Mouse (Mus musculus) kidney, postnatal 4 days (tissue): ENCODE measurements at regions not wholly inside any gene's neighbourhood (a gene's known extent, or its start where the extent isn't known, plus 50 kb on each side); places are given as distances from the start of the nearest gene placed in this dataset.
A peak's percentile ranks its signal among the peaks of the same experiment; 100 is the strongest.

ENCODE experiments used
- DNase-seq, 2 experiments: peaks; one replicate each; pipeline ENCODE4 v3.0.0; 2021; ENCODE audit warnings: mixed read lengths in 2 of 2

DNA sequence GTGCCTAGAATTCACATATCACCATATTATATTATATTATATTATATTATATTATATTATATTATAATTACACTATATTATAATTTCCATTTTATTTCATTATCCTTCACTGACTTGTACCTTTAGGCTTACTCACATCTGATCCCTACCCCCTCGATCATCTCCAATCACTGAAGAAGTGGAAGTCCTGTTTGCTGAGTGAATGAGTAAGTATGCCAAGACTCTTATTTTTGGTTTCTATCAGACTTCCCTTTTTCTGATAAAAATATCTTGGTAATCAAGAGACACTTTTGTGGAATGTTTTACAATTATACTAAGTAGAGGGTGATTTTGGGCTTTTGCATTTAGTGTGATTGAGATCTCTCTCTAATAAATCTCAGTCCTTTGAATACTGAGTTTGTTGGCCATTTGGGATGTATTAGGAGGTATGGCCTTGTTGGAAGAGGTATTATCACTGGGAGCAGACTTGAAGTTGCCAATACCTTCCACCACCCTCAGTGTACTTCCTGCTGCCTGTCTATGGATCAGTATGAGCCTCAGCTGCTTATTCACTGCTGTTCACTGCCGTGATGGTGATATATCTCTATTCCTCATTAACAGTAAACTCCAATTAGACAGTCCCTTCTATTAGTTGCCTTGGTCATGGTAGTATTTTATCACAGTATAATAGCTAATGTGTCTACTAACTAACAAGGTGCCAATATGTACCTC lies 665.3 kb downstream of the Adgrl2 start:
- no peak for DNase-seq

- DNase-seq: no peak
Measured at GRCm38 (mm10) chr3:148321894-148322293, 668.5 kb downstream of the Adgrl2 start.

DNA sequence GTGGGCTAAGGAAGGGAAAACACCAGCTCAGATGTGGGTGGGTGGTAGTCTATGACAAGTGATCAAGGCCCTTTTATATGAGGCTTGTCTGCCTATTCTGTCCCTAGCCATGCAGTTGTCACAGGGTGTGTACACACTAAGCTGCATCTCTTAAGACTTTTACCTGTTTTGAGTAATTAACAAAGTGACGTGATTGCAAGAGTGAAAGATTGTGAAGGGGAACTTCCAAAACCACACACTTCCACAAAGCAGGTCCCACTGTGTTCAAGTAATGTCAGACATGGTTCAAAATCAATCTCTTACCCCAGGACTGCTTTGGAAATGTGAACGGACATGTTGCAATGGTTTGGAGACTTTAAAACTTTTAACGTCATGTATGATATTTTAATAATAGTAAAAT lies 674.2 kb downstream of the Adgrl2 start:
- no peak for DNase-seq

GRCm38 (mm10) chr3:148315286-148315685 lies 675.1 kb downstream of the Adgrl2 start:
- DNase-seq: no peak

- no peak for DNase-seq
Measured at GRCm38 (mm10) chr3:148295515-148295914, 694.8 kb downstream of the Adgrl2 start.

DNA sequence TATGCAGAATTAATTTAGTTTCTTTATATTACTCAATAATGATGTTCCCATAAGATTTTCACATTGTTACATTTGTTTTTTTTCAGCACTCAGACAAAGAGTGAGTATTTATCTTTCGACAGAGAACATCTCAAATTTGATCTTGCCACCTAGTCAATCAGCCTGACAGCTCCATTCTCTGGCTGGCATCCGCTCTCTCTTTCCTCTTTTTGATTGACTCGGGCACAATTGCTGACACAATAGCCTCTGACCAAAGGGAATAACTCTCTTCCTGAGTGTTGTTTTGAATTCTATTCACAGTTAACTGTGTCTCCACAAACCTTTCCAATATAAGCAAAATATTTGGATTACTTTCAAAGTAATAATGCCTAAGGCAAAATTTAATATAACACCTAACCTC lies 711.4 kb downstream of the Adgrl2 start:
- DNase-seq: no peak

DNA sequence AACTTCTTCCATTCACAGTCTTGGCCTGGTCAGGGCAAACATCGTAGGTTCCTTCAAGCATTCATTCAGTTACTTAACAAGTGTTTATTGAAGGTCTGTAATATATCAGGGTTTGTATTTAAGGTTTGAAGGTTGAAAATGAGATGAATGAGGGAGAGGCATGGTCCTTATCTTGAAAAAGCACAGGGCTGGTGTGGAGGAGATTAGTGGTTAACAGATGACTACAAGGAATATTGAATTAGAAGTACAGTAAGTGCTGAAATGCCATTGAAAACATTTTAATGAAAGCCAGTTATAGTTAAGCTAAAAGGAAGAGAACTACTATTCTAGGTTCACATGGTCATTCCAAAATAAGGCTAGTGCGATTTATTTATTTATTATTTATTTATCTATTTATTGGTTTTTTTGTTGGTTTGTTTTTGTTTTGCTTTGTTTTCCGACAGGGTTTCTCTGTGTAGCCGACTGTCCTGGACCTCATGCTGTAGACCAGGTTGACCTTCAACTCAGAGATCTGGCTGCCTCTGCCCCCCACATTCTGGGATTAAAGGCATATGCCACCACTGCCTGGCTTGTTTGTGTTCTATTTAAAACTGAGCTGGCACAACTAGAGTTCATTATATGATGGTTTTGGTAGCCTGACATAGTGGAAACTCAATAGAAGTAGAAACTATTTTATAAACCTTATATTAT lies 718.1 kb downstream of the Adgrl2 start:
- no peak for DNase-seq

GRCm38 (mm10) chr3:148268812-148269211 lies 721.5 kb downstream of the Adgrl2 start:
- no peak for DNase-seq

DNA sequence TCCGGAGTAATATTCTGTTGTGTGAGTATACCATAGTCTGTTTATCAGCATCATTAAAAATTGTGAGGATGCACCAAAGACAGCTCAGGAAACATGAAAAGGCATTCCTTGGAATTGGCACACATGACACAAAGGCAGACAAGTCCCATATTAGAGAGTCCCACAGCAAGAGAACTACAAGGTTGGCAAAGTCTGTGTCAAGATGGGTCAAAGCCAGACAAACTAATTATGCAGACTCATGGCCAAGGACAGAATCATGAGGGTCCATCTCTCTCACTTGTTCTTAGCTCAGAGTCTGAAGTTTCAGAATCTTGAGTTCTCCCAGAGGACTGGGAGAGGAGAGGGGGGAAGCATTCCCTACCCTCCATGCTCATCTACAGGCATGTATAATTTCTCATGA lies 731.1 kb downstream of the Adgrl2 start:
- DNase-seq: no peak

DNA sequence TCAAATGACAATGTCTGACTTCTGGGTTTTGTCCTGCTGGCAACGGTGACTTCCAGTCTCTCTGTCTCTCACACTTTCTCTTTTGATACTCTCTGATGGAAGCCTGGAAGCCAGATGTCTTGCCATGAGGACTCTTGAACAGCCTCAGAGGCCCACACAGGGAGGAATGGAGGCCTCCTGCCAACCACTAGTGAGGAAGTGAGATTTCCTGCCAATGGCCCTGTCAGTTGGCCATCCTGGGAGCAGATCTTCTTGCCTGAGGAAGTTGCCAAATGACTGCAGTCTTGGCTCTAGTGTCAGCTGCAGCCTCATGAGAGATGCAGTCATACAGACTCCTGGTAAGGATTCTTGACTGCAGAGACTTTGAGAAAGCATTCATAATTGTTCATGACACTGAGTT lies 741.7 kb downstream of the Adgrl2 start:
- peak; percentile 5 to 8 for DNase-seq

- no peak for DNase-seq
Measured at GRCm38 (mm10) chr3:148246786-148247185, 743.6 kb downstream of the Adgrl2 start.

DNA sequence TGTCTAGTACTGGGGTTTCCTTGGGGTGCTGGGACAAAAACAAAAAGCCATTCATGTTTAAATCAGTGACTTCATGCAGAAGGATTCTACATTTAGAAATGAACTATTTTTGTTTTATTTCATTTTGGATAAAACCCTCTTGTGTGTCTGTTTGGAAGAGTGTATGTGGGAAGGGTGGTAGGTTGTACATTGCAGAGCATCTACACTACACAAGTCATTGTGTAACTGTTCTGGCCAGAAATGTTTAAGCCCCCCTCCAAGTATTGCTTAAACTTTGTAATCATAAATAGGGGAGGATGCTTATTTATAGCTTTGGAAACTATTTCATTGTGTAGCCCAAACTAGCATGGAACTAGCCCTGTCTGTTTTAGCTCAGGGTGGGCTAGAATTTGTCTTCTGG lies 752.3 kb downstream of the Adgrl2 start:
- DNase-seq: no peak

DNA sequence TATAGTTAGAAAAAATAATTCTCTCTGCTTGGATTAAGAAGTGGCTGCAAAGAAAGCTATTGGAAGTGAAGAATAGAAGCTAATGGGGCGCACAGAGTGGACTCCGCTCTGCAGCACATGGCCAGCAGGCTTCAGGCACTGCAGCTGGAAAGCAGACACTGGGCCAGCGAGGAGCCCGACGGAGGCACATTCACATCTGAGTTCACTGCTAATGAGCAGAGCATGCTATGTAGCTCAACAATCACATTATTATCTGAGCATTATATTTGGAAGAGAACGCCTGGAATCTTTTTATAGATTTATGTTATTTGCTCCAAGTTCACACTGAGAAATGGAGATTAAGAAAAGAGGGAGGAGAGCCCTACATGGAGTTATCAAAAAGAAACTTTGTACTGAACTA lies 752.8 kb downstream of the Adgrl2 start:
- DNase-seq: no peak

- no peak for DNase-seq
Measured at GRCm38 (mm10) chr3:148233616-148234015, 756.7 kb downstream of the Adgrl2 start.

DNA sequence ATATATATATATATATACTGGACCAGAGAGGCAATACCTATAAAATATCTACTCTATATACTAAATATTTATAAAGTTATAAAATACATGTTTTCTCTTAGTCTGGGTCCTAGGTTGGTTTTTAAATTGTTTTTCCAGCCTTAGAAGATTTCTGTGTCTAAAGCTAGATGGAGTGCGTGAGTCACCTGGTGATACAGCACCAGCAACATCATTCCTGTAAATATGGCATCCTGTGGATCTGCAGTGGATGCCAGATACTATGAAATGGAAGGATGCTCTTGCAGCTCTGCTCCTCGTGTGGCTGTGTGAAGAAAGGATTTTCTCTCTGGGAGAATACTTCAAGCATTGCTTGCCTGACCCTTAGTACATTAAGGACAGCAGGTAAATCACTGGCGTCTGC lies 761.2 kb downstream of the Adgrl2 start:
- DNase-seq: no peak

DNA sequence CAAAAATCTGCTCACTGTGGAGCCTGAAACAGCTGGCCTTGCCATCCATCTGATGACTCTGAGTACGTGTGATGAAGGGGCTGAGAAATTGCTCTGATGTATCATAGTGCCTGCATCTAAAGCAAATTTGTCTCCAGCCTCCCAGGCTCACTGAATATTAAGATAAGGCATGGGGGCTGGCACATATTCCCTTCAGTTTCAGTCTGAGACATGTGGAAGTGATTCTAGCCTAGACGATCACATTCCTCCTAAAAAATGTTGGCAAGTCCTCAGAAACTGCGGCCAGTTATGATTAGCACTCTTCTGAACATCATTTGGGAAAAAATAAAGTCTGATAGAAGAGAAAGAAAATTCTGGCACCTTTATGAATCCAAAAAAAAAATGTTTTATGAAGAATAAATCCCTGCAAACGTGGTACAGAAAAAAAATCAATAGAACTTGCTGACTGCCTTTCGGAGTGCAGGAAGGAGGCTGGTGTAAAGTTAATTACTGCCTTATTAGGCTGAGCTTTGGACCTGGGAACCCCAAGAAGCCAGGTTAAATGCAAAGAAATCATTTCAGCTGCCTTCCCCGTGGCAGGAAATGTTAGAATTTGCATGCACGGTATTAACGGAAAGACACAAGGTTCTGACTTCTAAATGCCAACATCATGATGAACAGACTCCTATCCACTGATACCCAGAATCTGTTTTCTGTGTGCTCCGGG lies 762.2 kb downstream of the Adgrl2 start:
- DNase-seq: no peak

DNA sequence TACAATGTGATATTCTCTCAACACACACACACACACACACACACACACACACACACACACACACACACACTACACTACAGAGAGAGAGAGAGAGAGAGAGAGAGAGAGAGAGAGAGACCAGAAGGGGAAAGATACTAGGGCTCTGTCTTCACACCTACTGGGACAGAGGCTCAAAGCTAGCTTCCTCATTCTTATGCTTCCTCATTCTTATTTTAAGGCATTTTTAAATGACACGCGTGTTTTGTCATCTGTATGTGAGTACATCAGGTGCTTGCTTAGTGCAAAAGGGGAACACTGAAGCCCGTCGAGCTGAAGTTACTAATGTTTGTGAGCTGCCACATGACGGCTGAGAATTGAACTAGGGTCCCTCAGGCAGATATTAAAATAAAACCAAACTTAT lies 769.5 kb downstream of the Adgrl2 start:
- no peak for DNase-seq

DNA sequence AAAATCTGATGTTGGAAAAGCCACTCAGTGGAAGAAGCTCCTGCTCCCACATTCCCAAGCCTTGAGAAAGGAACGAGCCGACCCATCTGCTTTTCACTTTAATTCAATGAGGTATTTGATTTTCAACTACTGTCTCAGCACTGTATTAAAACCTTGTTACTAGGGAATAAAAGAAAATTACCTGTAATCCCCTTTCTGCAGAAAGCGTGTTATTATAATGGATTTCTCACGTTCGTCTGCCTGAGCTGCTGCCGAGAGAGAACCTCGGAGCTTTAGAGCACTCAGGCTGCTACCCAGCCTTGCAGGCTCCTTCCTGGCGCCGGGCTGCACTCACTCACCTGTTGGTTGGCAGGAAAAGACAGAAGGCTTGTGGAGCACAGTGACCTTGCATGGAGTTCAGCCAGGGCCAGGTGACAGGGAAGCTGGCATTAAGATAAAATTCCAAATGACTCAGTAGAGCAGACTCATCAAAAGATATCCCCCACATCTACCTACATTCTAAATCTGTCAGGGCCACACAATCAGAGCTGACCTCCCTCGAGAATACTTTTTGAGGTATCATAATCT lies 770.2 kb downstream of the Adgrl2 start:
- no peak for DNase-seq

DNA sequence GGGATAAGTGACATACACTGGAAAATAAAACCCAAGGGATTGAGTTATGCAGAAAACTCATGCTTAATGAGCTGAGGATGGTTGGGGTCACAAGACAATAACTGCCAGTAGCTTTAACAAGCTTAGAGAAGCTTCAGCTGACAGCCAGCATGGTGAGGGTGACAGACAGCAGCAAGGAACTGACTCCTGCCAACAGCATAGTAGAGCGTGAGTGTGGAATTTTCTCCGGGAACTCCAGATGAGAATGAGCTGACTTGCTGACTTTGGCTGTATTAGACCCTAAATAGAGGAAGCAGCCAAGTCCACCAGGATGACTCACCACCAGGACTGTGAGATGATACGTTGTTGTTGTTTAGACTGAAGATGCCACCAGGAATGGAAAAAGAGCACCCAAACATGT lies 788.2 kb downstream of the Adgrl2 start:
- DNase-seq: no peak

DNA sequence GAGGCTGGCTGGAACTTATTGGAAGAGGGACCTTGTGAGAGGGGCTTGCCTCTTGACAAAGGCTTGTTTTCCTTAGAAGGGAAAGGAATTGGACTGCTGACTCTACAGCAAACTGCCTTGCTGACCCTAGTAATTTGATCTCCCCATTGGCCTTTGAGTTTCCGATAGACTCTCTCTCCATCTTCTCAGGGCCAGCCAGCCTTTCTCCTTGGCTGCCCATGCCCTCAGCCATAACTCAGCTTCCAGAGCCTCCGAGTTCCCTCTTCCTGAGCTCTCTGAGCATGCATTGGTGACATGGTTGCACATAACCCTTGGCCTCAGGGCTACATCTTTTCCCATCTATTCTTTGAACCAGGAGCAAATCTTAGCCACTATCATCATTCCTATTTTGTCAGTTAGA lies 803.7 kb downstream of the Adgrl2 start:
- peak in 1 of 2 experiments; percentile 4 for DNase-seq

DNA sequence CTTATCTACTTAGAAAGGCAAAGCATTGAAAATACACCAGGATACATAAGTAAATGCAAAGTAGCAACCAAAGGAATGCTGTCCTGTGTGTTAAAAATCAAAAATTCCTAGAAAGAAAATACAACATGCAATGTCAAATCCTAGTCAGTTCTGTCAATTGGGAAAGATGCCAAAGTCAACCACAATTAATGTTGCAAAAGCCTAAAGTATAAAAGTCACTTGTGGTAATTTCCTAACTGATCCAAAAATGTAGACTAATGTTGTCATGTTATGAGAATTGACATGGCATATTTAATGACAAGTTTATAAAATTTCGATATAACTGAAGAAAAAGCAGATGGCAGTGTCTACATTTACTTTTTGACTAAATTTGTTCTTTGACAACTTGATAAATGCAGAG lies 822.8 kb downstream of the Adgrl2 start:
- no peak for DNase-seq

DNA sequence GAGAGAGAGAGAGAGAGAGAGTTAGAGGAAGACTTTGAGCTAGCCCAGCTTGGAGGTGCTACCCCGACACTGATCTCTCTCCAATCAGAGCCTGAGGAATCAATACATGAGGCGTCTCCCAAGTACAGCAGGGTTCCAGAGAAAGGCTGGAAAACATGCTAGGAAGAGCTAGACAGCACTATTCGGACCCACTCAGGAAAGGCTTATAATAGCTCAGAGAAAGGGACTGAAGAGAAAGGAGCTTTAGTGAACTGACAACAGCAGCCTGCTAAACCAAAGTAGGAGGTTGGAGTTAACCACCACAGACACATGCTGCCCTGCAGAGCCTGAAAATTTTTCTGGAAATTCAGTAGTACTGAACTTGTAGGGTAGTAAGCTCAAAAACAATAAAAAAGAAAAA lies 831.3 kb downstream of the Adgrl2 start:
- no peak for DNase-seq

- no peak for DNase-seq
Measured at GRCm38 (mm10) chr3:148158533-148158932, 831.8 kb downstream of the Adgrl2 start.

DNA sequence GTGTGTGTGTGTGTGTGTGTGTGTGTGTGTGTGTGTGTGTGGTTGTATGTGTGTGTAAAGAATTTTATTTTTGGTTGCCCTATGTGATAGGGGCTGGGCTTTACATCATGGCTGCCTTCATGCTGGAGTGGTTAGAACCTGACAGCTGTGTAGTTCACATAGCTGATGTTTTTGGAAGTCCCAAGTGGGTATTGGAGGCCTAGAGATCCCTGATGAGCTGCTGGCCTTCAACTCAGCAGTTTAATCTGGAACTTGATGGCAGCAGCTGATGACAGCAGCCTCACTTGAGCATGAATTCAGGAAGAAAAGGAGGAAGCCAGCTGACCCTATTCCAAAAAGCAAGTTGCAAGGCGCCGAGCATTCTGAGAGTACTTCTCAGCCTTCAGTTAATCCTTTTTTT lies 846.6 kb downstream of the Adgrl2 start:
- no peak for DNase-seq
